Mouse (Mus musculus) testis, adult 2 months (tissue): Measurements from ENCODE around the gene Ndc80.

Experiments
- CTCF ChIP-seq: fragments of 200-500 bp; IDR thresholded peaks from 2 replicates; pipeline ENCODE4 v1.5.1; 2012; ENCODE audit warnings: low read depth, mild to moderate bottlenecking, inconsistent platforms, low read length, moderate library complexity; ENCODE audit not compliant: control insufficient read depth, insufficient read depth, insufficient replicate concordance
- POLR2A ChIP-seq: fragments of 200-500 bp; IDR thresholded peaks from 2 replicates; pipeline ENCODE4 v1.6.1; 2012; ENCODE audit warnings: low read depth, mild to moderate bottlenecking, inconsistent platforms, low read length, moderate library complexity; ENCODE audit not compliant: control insufficient read depth

GRCm38 (mm10) chr17:71490666-71491331 lies 35.9 kb downstream of the Ndc80 start:
- TF ChIP-seq POLR2A, result no peak
- TF ChIP-seq CTCF, result no peak
